Mouse (Mus musculus): ENCODE measurements around the gene Ip6k3. TPM values are rescaled to one million over a fixed set of nuclear protein-coding genes. Genes with fewer than 3 reads are reported as not detected.
A peak's percentile ranks its signal among the peaks of the same experiment; 100 is the strongest.

Gene Ip6k3
- total RNA-seq, 1 experiment from 2014 or later: not detected

GRCm38 (mm10) chr17:27166901-27167300 lies 694 bp downstream of the Ip6k3 start:
- no peak for ATAC-seq (replicated peaks in 1 of 2; ENCODE audit: insufficient read depth in 1 of 2, low FRiP score in 2 of 2, low TSS enrichment in 1 of 2, low read depth in 1 of 2, poor library complexity in 2 of 2, severe bottlenecking in 2 of 2)

- ATAC-seq (replicated peaks in 1 of 2; ENCODE audit: insufficient read depth in 1 of 2, low FRiP score in 2 of 2, low TSS enrichment in 1 of 2, low read depth in 1 of 2, poor library complexity in 2 of 2, severe bottlenecking in 2 of 2): 0 out of 4 replicates have a peak, but pooled peaks of 1 of the 2 experiments have one; percentile 17
These were observed 2.4 kb downstream of the Ip6k3 start for GRCm38 (mm10) chr17:27165054-27165773.

GRCm38 (mm10) chr17:27160905-27161304 lies 6.7 kb downstream of the Ip6k3 start:
- no peak for ATAC-seq (replicated peaks in 1 of 2; ENCODE audit: insufficient read depth in 1 of 2, low FRiP score in 2 of 2, low TSS enrichment in 1 of 2, low read depth in 1 of 2, poor library complexity in 2 of 2, severe bottlenecking in 2 of 2)

GRCm38 (mm10) chr17:27159169-27159568 lies 8.4 kb downstream of the Ip6k3 start:
- no peak for ATAC-seq (replicated peaks in 1 of 2; ENCODE audit: insufficient read depth in 1 of 2, low FRiP score in 2 of 2, low TSS enrichment in 1 of 2, low read depth in 1 of 2, poor library complexity in 2 of 2, severe bottlenecking in 2 of 2)

- no peak for ATAC-seq (replicated peaks in 1 of 2; ENCODE audit: insufficient read depth in 1 of 2, low FRiP score in 2 of 2, low TSS enrichment in 1 of 2, low read depth in 1 of 2, poor library complexity in 2 of 2, severe bottlenecking in 2 of 2)
These were observed 9.2 kb downstream of the Ip6k3 start for GRCm38 (mm10) chr17:27158439-27158838.

- no peak for ATAC-seq (replicated peaks in 1 of 2; ENCODE audit: insufficient read depth in 1 of 2, low FRiP score in 2 of 2, low TSS enrichment in 1 of 2, low read depth in 1 of 2, poor library complexity in 2 of 2, severe bottlenecking in 2 of 2)
These were observed 11.8 kb downstream of the Ip6k3 start for GRCm38 (mm10) chr17:27155752-27156151.

- ATAC-seq (replicated peaks in 1 of 2; ENCODE audit: insufficient read depth in 1 of 2, low FRiP score in 2 of 2, low TSS enrichment in 1 of 2, low read depth in 1 of 2, poor library complexity in 2 of 2, severe bottlenecking in 2 of 2): no peak
These were observed 12.7 kb downstream of the Ip6k3 start for GRCm38 (mm10) chr17:27154881-27155280.

- ATAC-seq (replicated peaks in 1 of 2; ENCODE audit: insufficient read depth in 1 of 2, low FRiP score in 2 of 2, low TSS enrichment in 1 of 2, low read depth in 1 of 2, poor library complexity in 2 of 2, severe bottlenecking in 2 of 2): no peak
These were observed 13.3 kb downstream of the Ip6k3 start for GRCm38 (mm10) chr17:27154256-27154655.

GRCm38 (mm10) chr17:27153773-27154193 lies 13.8 kb downstream of the Ip6k3 start:
- ATAC-seq (replicated peaks in 1 of 2; ENCODE audit: insufficient read depth in 1 of 2, low FRiP score in 2 of 2, low TSS enrichment in 1 of 2, low read depth in 1 of 2, poor library complexity in 2 of 2, severe bottlenecking in 2 of 2): no peak

- ATAC-seq (replicated peaks in 1 of 2; ENCODE audit: insufficient read depth in 1 of 2, low FRiP score in 2 of 2, low TSS enrichment in 1 of 2, low read depth in 1 of 2, poor library complexity in 2 of 2, severe bottlenecking in 2 of 2): peak; percentile 38 to 44; a peak in 2 of 4 replicates
These were observed 14.4 kb downstream of the Ip6k3 start for GRCm38 (mm10) chr17:27152976-27153723.

- 0 out of 4 replicates have a peak, but pooled peaks have one; percentile 54 to 58 for ATAC-seq (replicated peaks in 1 of 2; ENCODE audit: insufficient read depth in 1 of 2, low FRiP score in 2 of 2, low TSS enrichment in 1 of 2, low read depth in 1 of 2, poor library complexity in 2 of 2, severe bottlenecking in 2 of 2)
These were observed 16.2 kb downstream of the Ip6k3 start for GRCm38 (mm10) chr17:27151411-27151810.

GRCm38 (mm10) chr17:27150871-27151270 lies 16.7 kb downstream of the Ip6k3 start:
- no peak for ATAC-seq (replicated peaks in 1 of 2; ENCODE audit: insufficient read depth in 1 of 2, low FRiP score in 2 of 2, low TSS enrichment in 1 of 2, low read depth in 1 of 2, poor library complexity in 2 of 2, severe bottlenecking in 2 of 2)

GRCm38 (mm10) chr17:27146323-27146923 lies 21.2 kb downstream of the Ip6k3 start:
- no peak for ATAC-seq (replicated peaks in 1 of 2; ENCODE audit: insufficient read depth in 1 of 2, low FRiP score in 2 of 2, low TSS enrichment in 1 of 2, low read depth in 1 of 2, poor library complexity in 2 of 2, severe bottlenecking in 2 of 2)

GRCm38 (mm10) chr17:27144152-27144551 lies 23.4 kb downstream of the Ip6k3 start:
- no peak for ATAC-seq (replicated peaks in 1 of 2; ENCODE audit: insufficient read depth in 1 of 2, low FRiP score in 2 of 2, low TSS enrichment in 1 of 2, low read depth in 1 of 2, poor library complexity in 2 of 2, severe bottlenecking in 2 of 2)

- ATAC-seq (replicated peaks in 1 of 2; ENCODE audit: insufficient read depth in 1 of 2, low FRiP score in 2 of 2, low TSS enrichment in 1 of 2, low read depth in 1 of 2, poor library complexity in 2 of 2, severe bottlenecking in 2 of 2): no peak
These were observed 25.6 kb downstream of the Ip6k3 start for GRCm38 (mm10) chr17:27141971-27142450.

GRCm38 (mm10) chr17:27140262-27140661 lies 27.3 kb downstream of the Ip6k3 start:
- ATAC-seq (replicated peaks in 1 of 2; ENCODE audit: insufficient read depth in 1 of 2, low FRiP score in 2 of 2, low TSS enrichment in 1 of 2, low read depth in 1 of 2, poor library complexity in 2 of 2, severe bottlenecking in 2 of 2): no peak

GRCm38 (mm10) chr17:27139304-27139703 lies 28.3 kb downstream of the Ip6k3 start:
- ATAC-seq (replicated peaks in 1 of 2; ENCODE audit: insufficient read depth in 1 of 2, low FRiP score in 2 of 2, low TSS enrichment in 1 of 2, low read depth in 1 of 2, poor library complexity in 2 of 2, severe bottlenecking in 2 of 2): no peak

GRCm38 (mm10) chr17:27138396-27138795 lies 29.2 kb downstream of the Ip6k3 start:
- ATAC-seq (replicated peaks in 1 of 2; ENCODE audit: insufficient read depth in 1 of 2, low FRiP score in 2 of 2, low TSS enrichment in 1 of 2, low read depth in 1 of 2, poor library complexity in 2 of 2, severe bottlenecking in 2 of 2): no peak

Measured in hematopoietic stem cell, adult 5-6 weeks (primary cell).